10 mouse cellular contexts compared by ENCODE assay signal in genomic region chr7:139296552-139297100, GRCm38 (mm10). TPM values are rescaled to one million over a fixed set of nuclear protein-coding genes. Genes with fewer than 3 reads are reported as not detected.
DNase-seq lines count a peak whose midpoint lies in the region; ATAC-seq and TF ChIP-seq lines count a peak whose summit lies in the region.
"Had no signal": no experiment of that assay in that cellular context is flagged by ENCODE, and none has a peak within 500 bp of the region (broad histone marks: within the 10 kb centered on the region; RNA-seq: fewer than 3 reads in every experiment).

No protein-coding gene starts in this region.

- H3K4me2 ChIP-seq in intestine, embryonic 15.5 days (replicated peaks): no peak overlapping the region
- H3K4me2 ChIP-seq in intestine, embryonic 16.5 days (ENCODE audit: low read depth, low read length): no peak overlapping the region
- H3K4me2 ChIP-seq in kidney, embryonic 16.5 days (replicated peaks; ENCODE audit: low read depth, low read length): no peak overlapping the region
- H3K4me2 ChIP-seq: forebrain, embryonic 12.5 days had no signal

- no peak overlapping the region for H3K4me3 ChIP-seq in intestine, embryonic 15.5 days (replicated peaks)
- no peak overlapping the region for H3K4me3 ChIP-seq in intestine, embryonic 16.5 days (ENCODE audit: low read length)
- H3K4me3 ChIP-seq in MEL (ENCODE audit: control insufficient read depth in 1 of 2, insufficient read depth in 1 of 2, low read depth in 2 of 2, low read length in 2 of 2): no peak overlapping the region
- H3K4me3 ChIP-seq in kidney, embryonic 16.5 days (ENCODE audit: low read length): no peak overlapping the region
- H3K4me3 ChIP-seq: forebrain, embryonic 12.5 days had no signal

- TF ChIP-seq POLR2A in MEL (IDR thresholded peaks at IDR 0.05; ENCODE audit: control insufficient read depth in 1 of 2, insufficient read depth in 1 of 2, low read depth in 1 of 2, low read length in 2 of 2, poor library complexity in 1 of 2): no peak

- 0 out of 2 replicates have a peak, but pooled peaks have one; percentile 27 for ATAC-seq in intestine, embryonic 15.5 days
- ATAC-seq in intestine, embryonic 16.5 days: no peak
- ATAC-seq in kidney, embryonic 16.5 days (ENCODE audit: low FRiP score, low TSS enrichment): peak; percentile 57
- ATAC-seq in megakaryocyte, adult 5-6 weeks (ENCODE audit: poor library complexity, severe bottlenecking): peak; percentile 41

- H3K9me3 ChIP-seq in intestine, embryonic 15.5 days: no peaks in the 10 kb centered on the region
- no peaks in the 10 kb centered on the region for H3K9me3 ChIP-seq in intestine, embryonic 16.5 days (ENCODE audit: control insufficient read depth, low read length)
- no peaks in the 10 kb centered on the region for H3K9me3 ChIP-seq in MEL (replicated peaks; ENCODE audit: insufficient read depth, low read length)
- no peaks in the 10 kb centered on the region for H3K9me3 ChIP-seq in kidney, embryonic 16.5 days (ENCODE audit: low read length)
- H3K9me3 ChIP-seq: forebrain, embryonic 12.5 days had no signal

- peak; percentile 41 for DNase-seq in MEL (ENCODE audit: low read depth, low spot score)
- no peak for DNase-seq in left cerebral cortex, postnatal 36 days (ENCODE audit: low spot score in 2 of 2)
- no peak for DNase-seq in right cerebral cortex, postnatal 25 days
- DNase-seq in adrenal gland, postnatal 25 days: no peak
- DNase-seq: cerebellum, adult 9-10 months had no signal

- no peak overlapping the region for H3K9ac ChIP-seq in intestine, embryonic 15.5 days
- H3K9ac ChIP-seq in intestine, embryonic 16.5 days (ENCODE audit: low read depth, low read length): no peak overlapping the region
- no peak overlapping the region for H3K9ac ChIP-seq in MEL (ENCODE audit: control insufficient read depth, low read depth, low read length, poor library complexity, severe bottlenecking)
- H3K9ac ChIP-seq in kidney, embryonic 16.5 days (replicated peaks; ENCODE audit: low read length): no peak overlapping the region
- H3K9ac ChIP-seq: forebrain, embryonic 12.5 days had no signal

- TF ChIP-seq EP300 in MEL (IDR thresholded peaks at IDR 0.05; ENCODE audit: low read depth in 1 of 2, low read length in 2 of 2): no peak

- no peak overlapping the region for H3K27ac ChIP-seq in intestine, embryonic 15.5 days
- no peak overlapping the region for H3K27ac ChIP-seq in intestine, embryonic 16.5 days (ENCODE audit: low read length)
- H3K27ac ChIP-seq in MEL (ENCODE audit: control insufficient read depth, low read depth, low read length): no peak overlapping the region
- H3K27ac ChIP-seq in kidney, embryonic 16.5 days (ENCODE audit: low read length): peak overlapping the region; percentile 81
- H3K27ac ChIP-seq: forebrain, embryonic 12.5 days had no signal

- no peaks in the 10 kb centered on the region for H3K36me3 ChIP-seq in intestine, embryonic 15.5 days
- no peaks in the 10 kb centered on the region for H3K36me3 ChIP-seq in intestine, embryonic 16.5 days (ENCODE audit: control insufficient read depth, insufficient read depth, low read length)
- H3K36me3 ChIP-seq in MEL (ENCODE audit: control insufficient read depth in 1 of 2, insufficient read depth in 2 of 2, low read length in 2 of 2): peaks cover 0 to 11% of the 10 kb centered on the region in 2 experiments; a peak in 2 of 4 replicates
- no peaks in the 10 kb centered on the region for H3K36me3 ChIP-seq in kidney, embryonic 16.5 days (ENCODE audit: insufficient read depth, low read length)
- H3K36me3 ChIP-seq: forebrain, embryonic 12.5 days had no signal

- no peak for TF ChIP-seq CTCF in MEL (IDR thresholded peaks at IDR 0.05 in 2 of 3, conservative IDR thresholded peaks at IDR 0.05 in 1 of 3; ENCODE audit: control insufficient read depth in 1 of 3, insufficient read depth in 1 of 3, low read depth in 2 of 3, low read length in 3 of 3, poor library complexity in 1 of 3, severe bottlenecking in 1 of 3)

- intact Hi-C loops in left cerebral cortex, postnatal 36 days (cut with DNase I): loop anchor here (5.0 kb wide), 1 partner anchor 84 kb away; the partner anchor contains the start of genes Lrrc27 and Stk32c

- H3K4me1 ChIP-seq in intestine, embryonic 15.5 days (replicated peaks): peaks cover 11% of the 10 kb centered on the region
- peaks cover 13% of the 10 kb centered on the region for H3K4me1 ChIP-seq in intestine, embryonic 16.5 days (ENCODE audit: control insufficient read depth, insufficient read depth, low read length)
- peaks cover 2 to 18% of the 10 kb centered on the region in 2 experiments; a peak in 3 of 4 replicates for H3K4me1 ChIP-seq in MEL (ENCODE audit: control insufficient read depth in 1 of 2, insufficient read depth in 2 of 2, low read length in 2 of 2)
- H3K4me1 ChIP-seq in kidney, embryonic 16.5 days (ENCODE audit: insufficient read depth, low read length): peaks cover 15% of the 10 kb centered on the region

- no peak for TF ChIP-seq RAD21 in MEL (IDR thresholded peaks at IDR 0.05; ENCODE audit: low read depth, low read length)

- WGBS in intestine, embryonic 15.5 days: 49% methylated on average over 9 of the region's 10 CpGs
- WGBS in intestine, embryonic 16.5 days: 60% methylated on average over 9 of the region's 10 CpGs
- 43% methylated on average over 9 of the region's 10 CpGs for WGBS in kidney, embryonic 16.5 days

- no peaks in the 10 kb centered on the region for H3K27me3 ChIP-seq in intestine, embryonic 15.5 days (replicated peaks)
- H3K27me3 ChIP-seq in intestine, embryonic 16.5 days (replicated peaks; ENCODE audit: control insufficient read depth, insufficient read depth, low read length): no peaks in the 10 kb centered on the region
- H3K27me3 ChIP-seq in MEL (ENCODE audit: control insufficient read depth in 1 of 2, insufficient read depth in 2 of 2, low read length in 2 of 2): no peaks in the 10 kb centered on the region
- H3K27me3 ChIP-seq in kidney, embryonic 16.5 days (ENCODE audit: insufficient read depth, low read length): no peaks in the 10 kb centered on the region

- H3K79me2 ChIP-seq in MEL (ENCODE audit: control insufficient read depth, insufficient read depth, low read length, poor library complexity): no peaks in the 10 kb centered on the region

TF ChIP-seq in MEL, 35 proteins besides CTCF, POLR2A, EP300 and RAD21:
- no peak for TF ChIP-seq POLR2AphosphoS2 (IDR thresholded peaks at IDR 0.05; ENCODE audit: low read length)
- peak; percentile 29; the same call in 1 of the 2 replicates for TF ChIP-seq RCOR1 (IDR thresholded peaks at IDR 0.05; ENCODE audit: low read depth, low read length)
- peak; percentile 55; the same call in 1 of the 2 replicates for TF ChIP-seq BHLHE40 (IDR thresholded peaks at IDR 0.05; ENCODE audit: borderline replicate concordance, low read depth, low read length)
- TF ChIP-seq NELFE (IDR thresholded peaks at IDR 0.05; ENCODE audit: low read depth, low read length): no peak
- no peak for TF ChIP-seq HCFC1 (IDR thresholded peaks at IDR 0.05; ENCODE audit: low read depth, low read length)
TF ChIP-seq in MEL: peak in this region for 2.

RNA-seq across cellular contexts. Expression of gene Pwwp2b, which starts 48.3 kb away (rescaled TPM):
- polyA plus RNA-seq in intestine, embryonic 15.5 days (2015; fragmentation: Nextera tagmentation; extraction: Ambion mirVana): 20.3 and 21.4 TPM in 2 replicates
- polyA plus RNA-seq in intestine, embryonic 16.5 days (2015; fragmentation: Nextera tagmentation; extraction: Ambion mirVana): 24.3 and 26.1 TPM in 2 replicates
- total RNA-seq in MEL (2012; rRNA removed): 1.2 and 1.9 TPM in 2 replicates
- 1 to 10 TPM in 1 of 2 experiments, not detected in 1; 4.3 TPM for polyA plus RNA-seq in MEL (2012; ENCODE audit: insufficient read depth in 1 of 2, insufficient read length in 2 of 2, low read depth in 1 of 2, low replicate concordance in 2 of 2, missing spikeins in 1 of 2)
- 9.1 and 10.6 TPM in 2 replicates for polyA plus RNA-seq in kidney, embryonic 16.5 days (2015; fragmentation: Nextera tagmentation; extraction: Ambion mirVana)
- total RNA-seq in megakaryocyte, adult 5-6 weeks (2015): 3.0 and 3.3 TPM in 2 replicates
- 1.8 and 2.6 TPM in 2 replicates for total RNA-seq in megakaryocyte, adult 5-6 weeks (2017)
- 10 to 100 TPM; 11.7 to 11.8 TPM for total RNA-seq in left cerebral cortex, postnatal 36 days (2021)
- 20.9 and 25.4 TPM in 2 replicates for total RNA-seq in adrenal gland, postnatal 25 days (2021)
